Mouse (Mus musculus): Measurements from ENCODE around the gene 1700008O03Rik.

The 1700008O03Rik gene

DNA sequence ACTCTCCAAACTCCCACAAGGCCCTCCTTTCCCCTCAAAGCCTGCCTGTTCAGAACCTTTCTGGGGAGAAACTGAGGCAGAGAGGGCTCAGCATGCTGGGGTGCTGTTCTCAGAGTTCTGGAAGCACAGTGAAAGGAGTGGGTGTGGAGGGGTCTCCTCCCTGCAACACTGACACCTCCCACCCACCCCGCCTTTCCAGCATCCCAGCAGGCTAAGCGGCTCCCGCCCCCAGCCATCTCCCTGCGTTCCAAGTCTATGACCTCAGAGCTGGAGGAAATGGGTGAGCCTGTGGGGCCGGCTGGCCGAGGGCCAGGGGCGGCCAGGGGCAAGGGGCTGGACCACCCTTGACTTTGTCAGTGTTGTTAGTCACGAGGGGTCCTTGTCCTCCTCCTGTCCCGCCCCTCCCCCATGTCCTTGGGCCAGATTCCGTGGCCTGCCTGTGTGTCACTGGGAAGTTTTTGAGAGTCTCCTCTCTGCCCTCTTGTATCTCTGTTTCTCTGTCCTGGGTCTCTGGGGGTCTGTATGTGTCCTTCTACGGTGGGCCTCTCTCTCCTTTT, 42.1 kb downstream of the 1700008O03Rik start:
- DNase-seq, result peak; percentile 88

DNA sequence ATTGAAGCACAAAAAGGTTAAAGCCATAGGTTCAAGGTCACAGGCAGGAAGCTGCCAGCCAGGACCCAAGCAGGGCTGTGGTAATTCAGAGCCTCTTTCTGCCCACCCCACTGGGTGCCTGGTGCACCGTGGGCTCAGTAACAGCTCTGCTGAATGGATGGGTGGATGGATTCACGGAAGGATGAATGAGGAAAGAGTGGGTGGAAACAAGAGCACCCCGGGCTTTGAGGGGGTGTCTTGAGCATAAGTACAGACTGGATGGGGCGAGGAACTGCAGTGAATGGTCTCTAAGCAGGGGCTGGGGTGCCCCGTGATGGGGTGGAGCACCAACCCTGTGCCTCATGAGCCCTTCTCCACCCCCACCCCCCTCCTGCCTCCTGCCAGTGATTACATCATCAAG, 43.9 kb downstream of the 1700008O03Rik start:
- DNase-seq, result no peak

DNA sequence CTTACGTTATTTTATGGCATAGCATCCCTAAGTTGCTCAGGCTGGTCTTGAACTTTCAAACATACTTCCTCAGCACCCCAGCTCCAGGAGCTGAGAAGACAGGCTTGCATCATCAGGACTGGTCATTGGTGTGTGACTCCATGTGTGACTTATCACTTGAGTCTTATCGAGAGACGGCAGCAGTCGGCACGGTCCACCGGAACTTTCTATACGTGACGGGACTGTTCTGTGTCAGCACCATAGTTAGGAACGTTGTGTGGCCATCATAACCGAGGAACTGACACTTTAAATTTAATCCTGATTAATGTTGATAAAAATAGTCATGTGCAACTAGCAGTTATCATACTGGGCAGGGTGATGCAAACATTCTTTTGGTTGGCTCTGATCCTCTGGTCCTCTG, 44.5 kb downstream of the 1700008O03Rik start:
- no peak for DNase-seq

DNA sequence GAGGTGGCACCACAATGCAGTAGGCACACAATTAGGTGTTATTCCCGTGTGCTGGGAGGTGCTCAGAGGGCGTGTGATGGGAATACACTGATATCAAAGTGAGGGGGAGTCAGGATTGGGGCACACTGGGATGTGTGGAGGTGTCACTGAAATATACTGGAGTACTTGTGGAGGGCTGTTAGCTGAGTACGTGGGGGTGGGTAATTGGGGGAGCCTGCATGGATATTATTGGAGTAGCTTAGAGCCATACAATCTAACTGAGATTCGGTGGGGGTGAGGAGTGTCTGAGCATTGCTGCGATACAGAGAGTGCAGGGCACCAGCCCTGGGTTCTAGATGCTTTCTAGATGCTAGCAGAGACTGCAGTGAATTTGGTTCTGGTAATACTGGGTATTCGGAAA, 45.4 kb downstream of the 1700008O03Rik start:
- no peak for DNase-seq

DNA sequence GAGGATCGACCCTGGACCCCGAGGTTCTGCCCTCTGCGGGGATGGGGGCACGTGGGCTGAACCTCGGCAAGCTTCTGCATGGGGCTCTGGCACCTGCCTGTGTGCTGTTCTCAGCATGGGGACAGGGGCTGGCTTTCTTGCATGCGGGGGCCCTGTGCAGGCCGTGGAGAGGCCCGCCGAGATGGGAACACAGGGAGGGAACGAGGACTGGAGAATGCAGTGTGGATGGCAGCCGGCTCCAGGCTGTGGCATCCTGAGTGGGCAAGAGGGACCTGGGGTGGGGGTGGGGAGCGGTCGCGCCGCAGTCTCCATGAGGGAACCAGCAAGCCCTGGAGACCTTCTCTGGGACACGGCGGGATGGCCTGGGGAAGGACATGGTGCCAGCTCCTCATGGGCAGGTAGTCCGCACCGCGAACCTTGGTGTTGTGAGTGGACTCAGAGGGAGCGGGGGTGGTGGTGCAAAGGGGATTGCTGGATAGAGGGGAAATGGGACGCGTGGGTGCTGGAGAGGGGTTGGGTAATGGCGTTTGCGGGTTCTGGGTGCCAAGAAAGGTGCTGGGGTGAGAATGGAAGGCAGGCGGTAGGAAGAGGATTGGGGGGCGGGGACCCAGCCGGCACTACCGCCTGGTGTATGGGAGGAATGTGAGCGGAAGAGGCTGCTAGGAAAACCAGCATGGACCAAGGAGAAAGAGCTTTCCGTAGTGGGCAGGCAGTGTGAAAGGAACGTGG, 48.3 kb downstream of the 1700008O03Rik start:
- DNase-seq, result no peak

DNA sequence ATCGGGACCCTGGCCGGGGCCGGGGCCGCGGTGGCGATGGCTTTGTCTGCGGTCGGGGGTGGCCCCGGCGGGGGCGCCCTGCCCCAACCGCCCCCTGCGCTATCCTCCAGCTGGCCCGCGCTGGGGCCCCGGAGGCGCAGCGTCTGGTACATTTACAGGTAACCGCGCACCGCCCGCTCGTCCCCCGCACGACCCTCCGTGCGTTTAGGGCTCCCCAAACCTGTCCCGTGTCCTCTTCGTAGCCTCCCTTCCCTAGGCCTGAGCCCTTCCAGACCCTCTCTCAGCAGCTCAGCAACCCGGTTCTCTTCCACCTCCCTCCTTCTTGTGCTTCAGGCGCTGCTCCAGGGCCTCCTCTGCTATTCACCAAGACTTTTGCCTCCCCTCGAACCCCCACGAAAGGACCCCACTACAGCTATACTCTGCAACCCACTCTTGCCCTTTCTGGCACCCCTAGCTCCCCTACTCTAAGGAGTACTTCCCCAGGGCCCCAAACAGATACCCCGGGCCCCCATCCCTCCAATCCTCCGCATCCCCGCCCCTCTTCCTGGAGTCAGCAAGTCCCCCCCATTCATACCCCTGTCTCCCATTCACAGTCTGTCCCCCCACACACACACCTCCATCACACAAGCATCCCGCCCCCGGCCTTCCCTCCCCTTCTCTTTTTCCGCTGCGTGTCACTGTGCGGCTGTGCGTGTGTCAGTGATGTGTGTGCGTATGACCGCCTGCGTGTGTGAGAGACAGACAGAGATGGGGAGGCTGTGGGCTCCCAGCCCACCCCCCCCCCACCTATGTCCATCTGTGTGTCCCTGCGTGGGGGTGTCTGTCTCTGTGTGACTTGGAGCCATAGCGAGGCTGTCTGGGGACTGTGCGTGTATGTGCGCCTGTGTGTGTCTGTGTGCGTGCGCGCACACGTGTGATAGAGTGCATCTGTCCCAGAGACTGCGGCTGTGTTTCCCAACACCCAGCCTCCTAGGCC, 49.3 kb downstream of the 1700008O03Rik start:
- DNase-seq, result no peak

DNA sequence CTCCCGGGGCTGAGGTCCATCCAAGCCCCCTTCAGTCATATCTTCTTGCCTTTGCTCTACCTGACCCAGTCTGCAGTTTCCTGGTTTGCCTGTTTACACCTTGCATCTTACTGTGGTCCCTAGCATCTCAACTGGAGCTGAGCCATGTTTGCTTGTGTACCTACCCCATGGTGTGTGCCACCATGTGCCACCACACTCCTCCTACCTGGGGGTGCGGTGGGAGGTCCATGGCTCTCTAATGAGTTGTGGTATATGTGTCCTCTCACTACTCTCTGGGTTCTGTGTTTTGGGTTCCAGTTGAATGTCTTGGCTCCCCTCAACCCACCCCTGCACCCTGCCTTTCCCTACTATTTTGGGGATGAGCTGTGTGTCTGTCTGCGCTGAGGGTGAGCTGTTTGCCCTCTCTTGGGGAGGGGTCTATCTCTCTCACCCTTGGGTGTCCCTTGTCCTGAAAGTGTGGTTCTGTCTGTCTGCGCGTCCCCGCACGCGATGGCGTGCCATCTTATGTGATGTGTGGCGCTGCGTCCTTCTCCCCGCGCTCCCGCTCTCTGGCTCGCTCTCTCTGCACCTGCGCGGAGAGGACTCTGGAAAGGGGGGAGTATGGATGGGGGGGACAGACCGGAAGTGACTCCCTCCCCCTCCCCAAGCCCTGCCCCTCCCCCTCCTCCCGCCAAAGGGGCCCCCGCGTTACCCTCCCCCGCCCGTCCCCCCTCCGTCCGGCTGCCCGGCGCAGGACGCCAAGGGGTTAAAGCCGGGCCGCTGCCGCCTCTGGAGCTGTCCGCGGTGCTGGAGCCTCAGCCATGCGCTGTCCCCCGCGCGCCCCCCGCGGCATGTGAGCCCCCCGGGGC, 50.4 kb downstream of the 1700008O03Rik start:
- DNase-seq, result no peak

DNA sequence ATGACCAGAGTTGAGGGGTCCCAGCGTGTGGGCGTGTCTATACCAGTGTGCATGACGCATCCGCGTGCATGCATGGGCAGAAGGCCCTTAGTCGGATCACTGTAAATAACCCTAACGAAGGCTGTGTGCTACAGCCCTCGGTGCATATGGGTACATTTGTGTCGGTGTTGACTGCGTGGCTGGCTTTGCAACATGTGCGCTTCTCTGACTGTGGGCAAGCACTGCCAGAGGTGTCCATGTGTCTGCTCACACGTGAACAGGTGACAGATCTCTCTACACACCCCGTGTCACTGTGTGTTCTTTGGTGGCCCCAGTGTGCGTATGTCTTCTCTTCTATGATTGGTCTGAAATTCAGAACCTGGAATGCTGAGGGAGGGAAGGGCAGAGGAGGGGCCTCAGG, 51.5 kb downstream of the 1700008O03Rik start:
- no peak for DNase-seq

DNA sequence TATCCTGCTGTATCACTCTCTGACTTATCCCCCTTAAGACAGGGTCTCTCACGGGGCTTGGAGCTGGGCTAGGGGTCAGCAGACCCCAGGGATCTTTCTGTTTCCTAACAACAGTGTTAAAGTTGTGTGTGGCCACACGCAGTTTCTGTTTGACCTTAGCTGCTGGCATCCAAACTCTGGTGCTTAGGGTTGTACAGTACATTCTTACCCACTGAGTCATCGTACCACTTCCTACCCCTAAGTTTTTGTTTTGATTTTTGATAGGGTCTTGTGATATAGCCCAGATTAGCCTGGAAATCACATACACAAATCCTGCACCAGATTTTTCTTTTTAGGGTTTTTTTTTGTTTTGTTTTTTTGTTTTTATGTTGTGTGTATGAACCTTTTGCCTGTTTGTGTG, 53.3 kb downstream of the 1700008O03Rik start:
- no peak for DNase-seq

DNA sequence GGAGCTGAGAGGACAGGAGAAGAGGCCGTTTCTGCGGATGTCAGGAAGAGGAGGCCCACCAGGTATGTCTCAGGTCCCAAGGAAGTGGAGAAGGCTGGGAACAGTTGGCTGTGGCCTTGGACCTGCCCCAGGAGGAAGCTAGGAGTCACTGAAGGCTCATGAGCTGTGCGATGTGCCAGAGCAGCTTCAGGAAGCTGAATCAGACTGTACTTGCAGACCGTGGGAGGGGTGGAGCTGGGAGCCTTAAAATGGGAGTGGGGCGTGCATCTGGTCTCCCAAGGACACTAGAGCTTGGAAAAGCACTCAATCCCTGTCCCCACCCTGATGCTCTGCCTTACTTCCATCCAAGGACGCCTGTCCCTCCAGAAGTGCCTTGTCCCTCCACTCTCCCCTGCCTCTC, 59.0 kb downstream of the 1700008O03Rik start:
- no peak for DNase-seq

DNA sequence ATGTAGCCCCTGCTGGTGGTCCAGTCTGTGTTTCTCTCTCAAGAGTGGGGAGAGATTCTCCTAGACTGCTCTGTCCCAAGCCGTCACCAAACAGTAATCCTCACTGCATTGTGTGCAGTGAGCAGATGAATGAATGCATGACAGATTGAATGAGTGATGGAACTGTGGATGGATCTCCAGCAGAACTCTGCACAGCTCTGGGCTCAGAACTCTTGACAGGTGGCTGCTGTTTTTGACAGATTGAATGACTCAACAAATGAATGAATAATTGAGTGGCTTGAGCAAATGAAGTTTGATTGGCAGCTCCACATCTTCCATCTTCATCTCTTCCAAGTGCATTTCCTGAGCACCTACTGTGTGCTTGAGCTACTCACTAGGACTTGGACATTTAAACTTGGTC, 63.3 kb downstream of the 1700008O03Rik start:
- no peak for DNase-seq

DNA sequence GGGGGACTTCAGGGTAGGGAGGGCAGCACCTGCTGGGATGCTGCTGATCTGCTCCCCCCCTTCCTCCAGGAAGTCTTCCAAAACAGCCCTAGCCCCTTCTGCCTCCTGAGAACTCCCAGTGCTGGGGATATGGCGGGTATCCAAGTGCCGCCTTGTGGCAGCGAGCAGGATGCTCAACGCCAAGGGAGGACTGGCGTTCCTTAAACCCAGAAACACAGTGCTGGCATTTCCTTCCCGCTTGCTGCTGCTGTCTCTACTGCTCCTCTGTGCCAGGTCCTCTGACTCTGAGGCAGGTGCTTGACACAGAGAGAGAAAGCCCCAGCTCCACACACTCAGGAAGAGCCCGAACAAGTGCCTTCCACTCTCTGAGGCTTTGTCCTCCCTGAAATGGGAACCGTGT, 64.7 kb downstream of the 1700008O03Rik start:
- DNase-seq, result no peak

DNA sequence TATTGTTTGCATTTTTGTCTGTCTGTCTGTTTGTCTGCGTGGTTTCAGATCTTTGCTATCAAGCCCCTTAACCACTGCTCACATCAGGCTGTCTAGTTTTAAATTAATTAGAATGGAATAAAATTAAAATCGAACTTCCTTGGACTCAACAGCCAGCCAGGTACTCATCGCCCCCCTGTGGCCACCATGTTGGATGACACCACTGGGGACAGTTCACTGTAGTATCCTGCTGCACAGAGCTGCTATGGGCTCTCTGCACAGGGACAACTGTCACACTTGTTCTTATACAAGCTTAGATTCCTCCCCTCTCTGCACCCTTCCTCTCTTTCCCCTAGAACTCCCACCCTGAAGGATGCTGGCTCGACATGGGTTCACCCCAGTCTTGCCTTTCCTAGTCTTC, 67.7 kb downstream of the 1700008O03Rik start:
- DNase-seq, result no peak

DNA sequence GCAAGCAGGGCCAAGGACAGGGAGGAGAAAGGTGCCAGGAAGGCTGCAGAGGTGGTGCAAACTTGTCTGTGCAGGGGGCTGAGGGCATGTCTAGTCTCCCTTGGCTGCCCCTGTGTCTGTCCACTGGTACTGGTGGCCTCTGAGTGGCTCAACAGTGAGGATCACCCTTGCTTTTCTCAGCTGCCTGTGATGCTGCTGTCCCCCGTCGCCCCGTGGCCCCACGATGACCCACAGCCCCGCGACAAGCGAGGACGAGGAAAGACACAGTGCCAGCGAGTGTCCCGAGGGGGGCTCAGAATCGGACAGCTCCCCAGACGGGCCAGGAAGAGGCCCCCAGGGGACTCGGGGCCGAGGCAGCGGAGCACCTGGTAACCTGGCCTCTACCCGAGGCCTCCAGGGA, 73.1 kb downstream of the 1700008O03Rik start:
- DNase-seq, result peak; percentile 84

DNA sequence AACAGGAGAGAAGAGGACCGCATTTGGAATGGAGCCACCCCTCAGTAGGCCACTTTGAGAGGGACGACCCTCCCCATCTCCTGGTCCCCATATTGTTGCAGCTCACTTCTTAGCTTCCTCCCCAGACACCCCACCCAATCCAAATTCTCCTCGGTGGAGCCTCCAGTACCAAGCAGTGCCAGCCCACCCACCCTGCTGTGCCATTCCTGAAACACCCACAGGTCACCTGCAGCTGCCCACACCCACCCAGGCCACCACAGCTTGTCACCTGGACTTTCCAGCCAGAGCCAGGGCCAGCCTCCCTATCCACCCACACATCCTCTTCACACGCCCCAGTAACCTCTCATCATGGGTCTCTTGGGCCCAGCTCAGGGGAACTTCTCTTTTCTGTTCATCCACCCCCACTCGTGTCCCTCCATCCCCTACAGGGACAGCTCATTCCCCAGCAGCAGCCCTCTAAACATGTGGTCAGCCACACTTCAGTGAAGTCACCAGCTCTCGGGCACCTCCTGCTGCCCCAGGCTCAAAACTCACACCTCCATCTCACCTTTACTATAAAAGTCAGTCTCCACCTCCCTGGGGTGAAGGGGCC, 73.8 kb downstream of the 1700008O03Rik start:
- DNase-seq, result peak; percentile 91

DNA sequence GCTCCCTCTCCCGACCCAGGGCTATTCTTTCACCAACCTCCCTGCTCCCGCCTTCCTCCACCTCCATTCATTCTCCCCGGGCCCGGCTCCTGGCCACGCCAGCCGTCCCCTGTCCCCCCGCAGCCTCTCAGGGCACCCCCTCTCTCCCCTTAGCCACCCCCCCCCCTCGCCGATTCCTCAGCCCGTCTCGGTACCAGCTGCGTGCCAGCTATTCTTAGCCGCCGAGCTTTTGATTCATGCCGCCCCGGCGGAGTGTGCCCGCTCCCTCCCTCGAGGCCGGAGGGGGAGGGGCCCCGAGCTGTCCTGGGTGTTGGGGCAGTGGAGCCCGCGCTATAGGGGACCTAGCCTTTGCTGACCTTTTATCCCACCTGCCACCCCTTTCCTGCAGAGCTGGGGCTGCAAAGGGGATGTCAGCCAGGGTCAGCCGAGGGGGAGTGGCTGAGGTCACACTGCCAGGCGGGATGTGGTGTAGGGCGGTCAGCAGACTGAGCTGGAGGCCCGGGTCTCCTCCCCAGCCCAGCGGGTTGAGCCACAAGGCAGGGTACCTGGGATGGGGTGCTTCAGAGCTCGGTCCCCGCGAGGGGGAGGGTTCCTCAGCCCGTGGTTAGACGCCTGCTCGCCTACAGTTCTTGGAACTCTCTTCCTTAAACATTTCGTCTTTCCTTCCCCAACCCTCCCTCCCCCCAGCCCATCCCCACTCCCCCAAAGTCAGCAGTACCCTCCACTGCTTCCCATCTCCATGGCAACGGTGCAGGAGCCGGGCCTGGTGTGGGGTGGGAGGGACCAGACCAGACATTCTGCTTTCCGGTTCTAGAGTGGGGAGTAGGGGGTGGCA, 74.5 kb downstream of the 1700008O03Rik start:
- DNase-seq, result peak; percentile 94

DNA sequence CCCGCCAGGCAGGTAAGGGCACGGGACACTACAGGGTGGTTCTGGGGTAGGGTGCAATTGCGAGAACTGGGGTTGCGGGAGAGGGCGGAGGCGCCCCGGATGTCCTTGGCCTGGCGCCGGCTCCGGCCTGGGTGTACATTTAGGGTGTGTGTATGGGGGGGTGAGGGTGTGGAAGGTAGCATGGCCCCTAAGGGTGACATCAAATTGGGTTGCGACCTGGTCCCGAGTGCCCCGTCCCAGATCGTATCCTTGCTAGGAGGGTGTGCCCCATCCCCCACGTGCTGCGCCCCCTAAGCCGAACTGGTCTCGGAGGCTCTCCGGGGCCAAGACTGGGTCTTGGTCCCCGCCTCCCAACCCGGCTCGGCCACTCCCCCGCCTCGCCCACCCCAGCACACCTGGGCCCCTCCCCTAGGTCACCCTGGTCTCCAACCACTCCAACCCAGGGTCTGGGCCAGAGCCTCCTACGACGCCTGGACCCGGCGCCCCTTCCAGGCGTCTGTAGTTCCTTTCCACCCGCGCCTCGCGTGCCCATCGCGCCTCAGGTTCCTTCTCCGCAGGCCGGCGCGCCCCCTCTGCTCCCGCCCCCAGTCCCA, 75.2 kb downstream of the 1700008O03Rik start:
- DNase-seq, result no peak

Measured in heart, adult 11 months (tissue).